Mouse (Mus musculus) hindbrain, embryonic 15.5 days (tissue): Measurements from ENCODE around the gene Med21. TPM values are rescaled to one million over a fixed set of nuclear protein-coding genes. Genes with fewer than 3 reads are reported as not detected.

Experiments
- ATAC-seq: fragments of 200-750 bp; cut with Nextera tagmentation; 2 replicates; pipeline ENCODE4 v1.8.0; 2017; ENCODE audit warnings: low read depth, moderate number of reproducible peaks, moderate TSS enrichment; ENCODE audit not compliant: low FRiP score
- H3K27ac ChIP-seq: fragments of 300-500 bp; sonication (generic); replicated peaks from 2 replicates; pipeline ENCODE4 v1.5.1; 2015; ENCODE audit warnings: mild to moderate bottlenecking, inconsistent platforms
- H3K27me3 ChIP-seq: fragments of 300-500 bp; sonication (generic); 2 replicates; pipeline ENCODE4 v1.6.1; 2015; ENCODE audit warnings: control low read depth, inconsistent platforms
- H3K36me3 ChIP-seq: fragments of 300-500 bp; sonication (generic); 2 replicates; pipeline ENCODE4 v1.6.1; 2015; ENCODE audit warnings: control low read depth, inconsistent platforms
- H3K4me1 ChIP-seq: fragments of 300-500 bp; sonication (generic); replicated peaks from 2 replicates; pipeline ENCODE4 v1.6.1; 2015; ENCODE audit warnings: control low read depth, inconsistent platforms
- H3K4me2 ChIP-seq: fragments of 300-500 bp; sonication (generic); 2 replicates; pipeline ENCODE4 v1.6.1; 2015; ENCODE audit warnings: moderate library complexity, mild to moderate bottlenecking, inconsistent platforms
- H3K4me3 ChIP-seq: fragments of 300-500 bp; sonication (generic); 2 replicates; pipeline ENCODE4 v1.5.1; 2015; ENCODE audit warnings: mild to moderate bottlenecking, inconsistent platforms
- H3K9ac ChIP-seq: fragments of 300-500 bp; sonication (generic); 2 replicates; pipeline ENCODE4 v1.6.1; 2015; ENCODE audit warnings: inconsistent platforms
- H3K9me3 ChIP-seq: fragments of 300-500 bp; sonication (generic); 2 replicates; pipeline ENCODE4 v1.6.1; 2016; ENCODE audit warnings: control low read depth, inconsistent platforms
- WGBS: fragments of 180-500 bp; shearing (Covaris S2); methylation state at CpG from one replicate; pipeline ENCODE4 v1.1.7; 2015; 5-methylcytosine and 5-hydroxymethylcytosine counted together
- polyA plus RNA-seq: library from polyadenylated mRNA; unstranded; fragments of >200 nt; fragmentation: Nextera tagmentation; extraction: Ambion mirVana; gene quantifications from 2 replicates; pipeline ENCODE4 v1.2.1, GENCODE M21; 2015

Gene Med21
- polyA plus RNA-seq, 1 experiment from 2014 or later: 113 TPM

GRCm38 (mm10) chr6:146630961-146631360 lies 11.4 kb upstream of the Med21 start:
- Histone ChIP-seq H3K9ac (no peak overlapping the region), H3K4me3 (no peak overlapping the region), H3K4me1 (peaks cover 19% of the 10 kb centered on the region), H3K27me3 (no peaks in the 10 kb centered on the region), H3K9me3 (no peaks in the 10 kb centered on the region), H3K36me3 (no peaks in the 10 kb centered on the region), H3K4me2 (no peak overlapping the region), H3K27ac (no peak overlapping the region)
- no peak for ATAC-seq
- 87% methylated on average over 4 of the region's 4 CpGs for WGBS

GRCm38 (mm10) chr6:146631847-146632246 lies 10.5 kb upstream of the Med21 start:
- 76% methylated on average over 8 of the region's 8 CpGs for WGBS

GRCm38 (mm10) chr6:146632403-146632802 lies 9.9 kb upstream of the Med21 start:
- no peaks in the 10 kb centered on the region for H3K27me3 ChIP-seq
- no peak overlapping the region for H3K4me3 ChIP-seq
- ATAC-seq: no peak
- peaks cover 19% of the 10 kb centered on the region for H3K4me1 ChIP-seq
- no peaks in the 10 kb centered on the region for H3K36me3 ChIP-seq
- no peak overlapping the region for H3K4me2 ChIP-seq
- no peaks in the 10 kb centered on the region for H3K9me3 ChIP-seq
- H3K9ac ChIP-seq: no peak overlapping the region
- 88% methylated on average over 9 of the region's 9 CpGs for WGBS
- no peak overlapping the region for H3K27ac ChIP-seq

More at GRCm38 (mm10) chr6:146631847-146632246, 10.5 kb upstream of the Med21 start:
- Histone ChIP-seq H3K36me3 (no peaks in the 10 kb centered on the region), H3K9me3 (no peaks in the 10 kb centered on the region), H3K27ac (no peak overlapping the region), H3K4me3 (no peak overlapping the region), H3K4me2 (no peak overlapping the region), H3K9ac (no peak overlapping the region), H3K4me1 (peaks cover 19% of the 10 kb centered on the region), H3K27me3 (no peaks in the 10 kb centered on the region)
- ATAC-seq: no peak

GRCm38 (mm10) chr6:146633097-146633496 lies 9.2 kb upstream of the Med21 start:
- no peak overlapping the region for H3K27ac ChIP-seq
- H3K27me3 ChIP-seq: no peaks in the 10 kb centered on the region
- H3K9ac ChIP-seq: no peak overlapping the region
- peaks cover 19% of the 10 kb centered on the region for H3K4me1 ChIP-seq
- no peaks in the 10 kb centered on the region for H3K36me3 ChIP-seq
- H3K9me3 ChIP-seq: no peaks in the 10 kb centered on the region
- ATAC-seq: peak; percentile 2; the same call in 1 of the 2 replicates
- H3K4me2 ChIP-seq: peak overlapping the region; percentile 70
- H3K4me3 ChIP-seq: peak overlapping the region; percentile 88
- WGBS: 41% methylated on average over 8 of the region's 8 CpGs

GRCm38 (mm10) chr6:146633629-146634014 lies 8.7 kb upstream of the Med21 start:
- Histone ChIP-seq H3K4me2 (peak overlapping the region; percentile 70), H3K4me3 (peak overlapping the region; percentile 88), H3K9me3 (no peaks in the 10 kb centered on the region), H3K27me3 (no peaks in the 10 kb centered on the region), H3K36me3 (no peaks in the 10 kb centered on the region), H3K27ac (peak overlapping the region; percentile 86), H3K9ac (peak overlapping the region; percentile 73), H3K4me1 (peaks cover 19% of the 10 kb centered on the region)
- WGBS: 9% methylated on average over 14 of the region's 14 CpGs
- 0 out of 2 replicates have a peak, but pooled peaks have one; percentile 27 for ATAC-seq

- Histone ChIP-seq H3K36me3 (no peaks in the 10 kb centered on the region), H3K4me3 (peak overlapping the region; percentile 88), H3K9ac (peak overlapping the region; percentile 73), H3K9me3 (no peaks in the 10 kb centered on the region), H3K4me2 (peak overlapping the region; percentile 70), H3K27ac (peak overlapping the region; percentile 86), H3K4me1 (peaks cover 19% of the 10 kb centered on the region), H3K27me3 (no peaks in the 10 kb centered on the region)
- under 1% methylated on average over 69 of the region's 82 CpGs for WGBS
- ATAC-seq: peak; percentile 95
Measured at GRCm38 (mm10) chr6:146634015-146634722, 8.2 kb upstream of the Med21 start.

- 62% methylated on average over 4 of the region's 4 CpGs for WGBS
- no peaks in the 10 kb centered on the region for H3K27me3 ChIP-seq
- no peaks in the 10 kb centered on the region for H3K36me3 ChIP-seq
- no peak for ATAC-seq
- peak overlapping the region; percentile 86; the same call in 1 of the 2 replicates for H3K27ac ChIP-seq
- H3K9ac ChIP-seq: no peak overlapping the region
- peak overlapping the region; percentile 88 for H3K4me3 ChIP-seq
- H3K4me2 ChIP-seq: peak overlapping the region; percentile 70
- H3K9me3 ChIP-seq: no peaks in the 10 kb centered on the region
- peaks cover 19% of the 10 kb centered on the region for H3K4me1 ChIP-seq
Measured at GRCm38 (mm10) chr6:146634759-146635606, 7.4 kb upstream of the Med21 start.

GRCm38 (mm10) chr6:146636482-146636881 lies 5.9 kb upstream of the Med21 start:
- Histone ChIP-seq H3K9me3 (no peaks in the 10 kb centered on the region), H3K9ac (no peak overlapping the region), H3K4me2 (no peak overlapping the region), H3K4me1 (peaks cover 19% of the 10 kb centered on the region), H3K27ac (no peak overlapping the region), H3K36me3 (no peaks in the 10 kb centered on the region), H3K4me3 (no peak overlapping the region), H3K27me3 (no peaks in the 10 kb centered on the region)
- no peak for ATAC-seq
- WGBS: 95% methylated on average over 5 of the region's 5 CpGs

GRCm38 (mm10) chr6:146640068-146640965 lies 2.0 kb upstream of the Med21 start:
- Histone ChIP-seq H3K27ac (no peak overlapping the region), H3K36me3 (no peaks in the 10 kb centered on the region), H3K4me2 (no peak overlapping the region), H3K9ac (no peak overlapping the region), H3K9me3 (no peaks in the 10 kb centered on the region), H3K27me3 (no peaks in the 10 kb centered on the region), H3K4me1 (peaks cover 14% of the 10 kb centered on the region), H3K4me3 (no peak overlapping the region)
- WGBS: 91% methylated on average over 7 of the region's 7 CpGs
- no peak for ATAC-seq

- Histone ChIP-seq H3K9ac (no peak overlapping the region), H3K4me2 (no peak overlapping the region), H3K27ac (no peak overlapping the region), H3K27me3 (no peaks in the 10 kb centered on the region), H3K9me3 (no peaks in the 10 kb centered on the region), H3K4me3 (no peak overlapping the region), H3K4me1 (peaks cover 14% of the 10 kb centered on the region), H3K36me3 (no peaks in the 10 kb centered on the region)
- ATAC-seq: no peak
- WGBS: 89% methylated on average over 6 of the region's 6 CpGs
Measured at GRCm38 (mm10) chr6:146640991-146641390, 1.4 kb upstream of the Med21 start.

GRCm38 (mm10) chr6:146641621-146642210 lies 631 bp upstream of the Med21 start:
- H3K4me3 ChIP-seq: peak overlapping the region; percentile 85
- H3K9ac ChIP-seq: peak overlapping the region; percentile 44
- H3K27ac ChIP-seq: peak overlapping the region; percentile 84
- peak overlapping the region; percentile 84 for H3K4me2 ChIP-seq
- peaks cover 14% of the 10 kb centered on the region for H3K4me1 ChIP-seq
- H3K27me3 ChIP-seq: no peaks in the 10 kb centered on the region
- H3K9me3 ChIP-seq: no peaks in the 10 kb centered on the region
- WGBS: 65% methylated on average over 11 of the region's 11 CpGs
- peak; percentile 2; the same call in 1 of the 2 replicates for ATAC-seq
- no peaks in the 10 kb centered on the region for H3K36me3 ChIP-seq
